8 mouse cellular contexts compared by ENCODE assay signal in the genomic region with DNA sequence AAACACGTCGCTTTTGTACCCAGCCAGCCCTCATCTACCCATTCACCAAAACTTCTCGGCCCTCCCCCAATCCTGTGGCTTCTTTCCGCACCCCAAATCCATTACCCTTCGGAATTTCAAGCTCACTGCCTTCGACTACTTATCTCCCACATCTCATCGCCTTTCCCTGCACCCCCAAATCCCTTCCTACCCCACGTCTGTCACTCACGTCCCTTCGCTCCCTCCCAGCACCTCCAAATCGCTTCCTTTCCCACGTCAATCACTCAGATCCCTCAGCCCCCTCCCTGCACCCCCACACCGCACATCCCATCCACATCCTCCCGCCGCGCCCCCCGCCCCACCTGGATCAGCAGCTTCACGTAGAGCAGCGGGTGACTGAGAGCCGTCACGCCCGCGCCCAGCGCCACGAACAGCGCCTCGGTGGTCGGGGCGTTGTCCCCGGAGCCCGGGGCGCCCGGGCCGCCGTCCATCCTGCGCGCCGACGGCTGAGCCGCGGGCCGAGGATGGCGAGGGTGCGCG. TPM values are rescaled to one million over a fixed set of nuclear protein-coding genes. Genes with fewer than 3 reads are reported as not detected.
A peak's percentile ranks its signal among the peaks of the same experiment; 100 is the strongest.
DNase-seq lines count a peak whose midpoint lies in the region; ATAC-seq and TF ChIP-seq lines count a peak whose summit lies in the region.

No protein-coding gene starts in this region.

- no peaks in the 10 kb centered on the region for H3K9me3 ChIP-seq in heart, postnatal 0 days (replicated peaks; ENCODE audit: control insufficient read depth, low read length)
- no peaks in the 10 kb centered on the region for H3K9me3 ChIP-seq in liver, embryonic 13.5 days (replicated peaks)

- peak overlapping the region; percentile 74 for H3K4me2 ChIP-seq in heart, postnatal 0 days (ENCODE audit: low read depth, low read length)
- H3K4me2 ChIP-seq in liver, embryonic 13.5 days = peak overlapping the region; percentile 97

- peaks cover 14% of the 10 kb centered on the region; the same call in 1 of the 2 replicates for H3K36me3 ChIP-seq in heart, postnatal 0 days (replicated peaks; ENCODE audit: control insufficient read depth, insufficient read depth, low read length)
- H3K36me3 ChIP-seq in liver, embryonic 13.5 days = peaks cover 18% of the 10 kb centered on the region
- H3K36me3 ChIP-seq in small intestine, adult 2 months (ENCODE audit: control insufficient read depth, insufficient read depth, low read length) = peaks cover 6% of the 10 kb centered on the region

- TF ChIP-seq POLR2A in small intestine, adult 2 months (IDR thresholded peaks at IDR 0.05; ENCODE audit: low read depth, low read length) = no peak

- 0 out of 2 replicates have a peak, but pooled peaks have one; percentile 17 for ATAC-seq in frontal cortex, adult (ENCODE audit: low TSS enrichment)
- ATAC-seq in heart, postnatal 0 days (ENCODE audit: insufficient read depth, low read depth) = peak; percentile 30
- peak; percentile 33; the same call in 1 of the 2 replicates for ATAC-seq in liver, embryonic 13.5 days (ENCODE audit: low read depth)

- no peaks in the 10 kb centered on the region for H3K27me3 ChIP-seq in heart, postnatal 0 days (ENCODE audit: control insufficient read depth, insufficient read depth, low read length)
- no peaks in the 10 kb centered on the region for H3K27me3 ChIP-seq in liver, embryonic 13.5 days
- no peaks in the 10 kb centered on the region for H3K27me3 ChIP-seq in small intestine, adult 2 months (ENCODE audit: control insufficient read depth, insufficient read depth, low read length)

- H3K4me1 ChIP-seq in heart, postnatal 0 days (ENCODE audit: control insufficient read depth, insufficient read depth) = peaks cover 15% of the 10 kb centered on the region
- peaks cover 49% of the 10 kb centered on the region for H3K4me1 ChIP-seq in liver, embryonic 13.5 days (replicated peaks)
- peaks cover 18% of the 10 kb centered on the region for H3K4me1 ChIP-seq in small intestine, adult 2 months (ENCODE audit: control insufficient read depth, insufficient read depth, insufficient read length, low read length)

- WGBS in heart, postnatal 0 days = under 1% methylated on average over 45 of the region's 45 CpGs
- WGBS in liver, embryonic 13.5 days (ENCODE audit: insufficient replicate concordance) = under 1% methylated on average over 45 of the region's 45 CpGs
- 2% methylated on average over 43 of the region's 45 CpGs for WGBS in small intestine, adult 2 months

- TF ChIP-seq CTCF in heart, postnatal 0 days (IDR thresholded peaks at IDR 0.05; ENCODE audit: low read depth) = no peak
- no peak for TF ChIP-seq CTCF in small intestine, adult 2 months (IDR thresholded peaks at IDR 0.05; ENCODE audit: extremely low read depth, insufficient read length, insufficient replicate concordance, low read depth, low read length)

- H3K27ac ChIP-seq in heart, postnatal 0 days (ENCODE audit: low read depth) = peak overlapping the region; percentile 89
- peak overlapping the region; percentile 83 for H3K27ac ChIP-seq in liver, embryonic 13.5 days
- H3K27ac ChIP-seq in small intestine, adult 2 months (ENCODE audit: insufficient read depth, low read depth, low read length) = no peak overlapping the region

- DNase-seq in frontal cortex, postnatal 14 days (ENCODE audit: low spot score in 2 of 2) = no peak
- peak; percentile 45 to 47 for DNase-seq in thymus, postnatal 10 days (ENCODE audit: low spot score in 2 of 2)
- DNase-seq in thymus, postnatal 36 days = no peak
- no peak for DNase-seq in heart, postnatal 0 days (ENCODE audit: low spot score)
- no peak for DNase-seq in liver, embryonic 13.5 days
- DNase-seq in embryo, embryonic 9.5 days (ENCODE audit: extremely low spot score) = no peak

- H3K9ac ChIP-seq in heart, postnatal 0 days (replicated peaks; ENCODE audit: low read depth, low read length) = peak overlapping the region; percentile 85
- H3K9ac ChIP-seq in liver, embryonic 13.5 days = peak overlapping the region; percentile 95

- H3K4me3 ChIP-seq in heart, postnatal 0 days (ENCODE audit: low read depth, low read length) = peak overlapping the region; percentile 65
- peak overlapping the region; percentile 94 for H3K4me3 ChIP-seq in liver, embryonic 13.5 days (replicated peaks)
- peak overlapping the region; percentile 87 for H3K4me3 ChIP-seq in small intestine, adult 2 months (ENCODE audit: low read depth, low read length)

- no peak for TF ChIP-seq EP300 in heart, postnatal 0 days (IDR thresholded peaks at IDR 0.05; ENCODE audit: low read depth)

RNA-seq across cellular contexts. Expression of gene Mtch1, which starts 0.5 kb away (rescaled TPM):
- total RNA-seq in heart, postnatal 0 days (2014; rRNA removed; ENCODE audit: low replicate concordance) = 357 and 380 TPM in 2 replicates
- 208 and 209 TPM in 2 replicates for polyA plus RNA-seq in heart, postnatal 0 days (2015; fragmentation: Nextera tagmentation; extraction: Ambion mirVana)
- polyA plus RNA-seq in liver, embryonic 13.5 days (2015; fragmentation: Nextera tagmentation; extraction: Ambion mirVana) = 55.2 and 64.0 TPM in 2 replicates
- 153 and 260 TPM in 2 replicates for polyA plus RNA-seq in small intestine, adult 2 months (2012; rRNA removed)

RNA-seq across cellular contexts. Expression of gene Fgd2, which starts 13.5 kb away (rescaled TPM):
- total RNA-seq in heart, postnatal 0 days (2014; rRNA removed; ENCODE audit: low replicate concordance) = 1.4 and 6.3 TPM in 2 replicates
- polyA plus RNA-seq in heart, postnatal 0 days (2015; fragmentation: Nextera tagmentation; extraction: Ambion mirVana) = 1.6 and 2.3 TPM in 2 replicates
- polyA plus RNA-seq in liver, embryonic 13.5 days (2015; fragmentation: Nextera tagmentation; extraction: Ambion mirVana) = 4.5 and 5.0 TPM in 2 replicates
- 14.0 and 16.3 TPM in 2 replicates for polyA plus RNA-seq in small intestine, adult 2 months (2012; rRNA removed)

RNA-seq across cellular contexts. Expression of gene Pi16, which starts 29.7 kb away (rescaled TPM):
- 3.6 and 12.4 TPM in 2 replicates for total RNA-seq in heart, postnatal 0 days (2014; rRNA removed; ENCODE audit: low replicate concordance)
- polyA plus RNA-seq in heart, postnatal 0 days (2015; fragmentation: Nextera tagmentation; extraction: Ambion mirVana) = 4.5 and 4.8 TPM in 2 replicates
- 0.30 and 0.32 TPM in 2 replicates for polyA plus RNA-seq in liver, embryonic 13.5 days (2015; fragmentation: Nextera tagmentation; extraction: Ambion mirVana)
- 1.6 and 4.7 TPM in 2 replicates for polyA plus RNA-seq in small intestine, adult 2 months (2012; rRNA removed)

Comparison
In these comparisons a context has a peak if more than half of its experiments do, and no peak if none do; other contexts are left out.
1. DNase-seq: peak in thymus, postnatal 10 days (2 of 2); none in frontal cortex, postnatal 14 days (0 of 2), thymus, postnatal 36 days (0 of 2), heart, postnatal 0 days (single experiment), liver, embryonic 13.5 days (single experiment) and embryo, embryonic 9.5 days (single experiment).
2. Peak in every context shown above with its lines, with median percentiles within 50 percentile points of each other: ATAC-seq and H3K4me3 ChIP-seq.